Mouse (Mus musculus): ENCODE measurements around the gene Rps21. TPM values are rescaled to one million over a fixed set of nuclear protein-coding genes. Genes with fewer than 3 reads are reported as not detected.

Gene Rps21
- polyA plus RNA-seq, 1 experiment from 2014 or later = 430 TPM

DNA sequence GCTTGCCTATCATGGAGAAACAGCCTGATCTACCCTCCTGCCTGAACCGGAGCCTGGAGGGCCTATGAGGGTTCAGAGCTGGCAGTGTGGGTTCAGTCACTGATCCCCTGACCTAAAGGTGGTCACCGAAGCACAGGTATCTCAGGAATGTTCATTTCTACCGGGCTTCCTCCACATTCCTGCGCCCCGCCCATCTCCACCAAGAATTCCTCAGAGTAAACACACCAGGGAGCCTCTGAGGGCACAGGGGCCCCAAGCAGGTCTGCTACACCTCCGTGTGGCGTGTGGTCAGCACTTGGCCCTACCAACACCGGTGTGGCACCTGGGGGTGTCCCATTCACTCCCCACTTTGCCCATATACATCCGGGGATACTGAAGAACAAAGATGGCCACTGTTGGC, 37.0 kb upstream of the Rps21 start:
- peaks cover 26% of the 10 kb centered on the region for H3K4me1 ChIP-seq
- H3K27ac ChIP-seq = no peak overlapping the region
- H3K36me3 ChIP-seq = no peaks in the 10 kb centered on the region
- no peaks in the 10 kb centered on the region for H3K9me3 ChIP-seq
- no peak overlapping the region for H3K4me3 ChIP-seq
- H3K27me3 ChIP-seq (replicated peaks) = peaks cover 23% of the 10 kb centered on the region
- no peak for ATAC-seq (ENCODE audit: low FRiP score, low read depth)
- H3K4me2 ChIP-seq (replicated peaks) = no peak overlapping the region
- 84% methylated on average over 9 of the region's 9 CpGs for WGBS
- H3K9ac ChIP-seq = no peak overlapping the region

- no peaks in the 10 kb centered on the region for H3K9me3 ChIP-seq
- no peaks in the 10 kb centered on the region for H3K36me3 ChIP-seq
- no peak overlapping the region for H3K4me3 ChIP-seq
- H3K27ac ChIP-seq = no peak overlapping the region
- H3K4me2 ChIP-seq (replicated peaks) = no peak overlapping the region
- 96% methylated on average over 9 of the region's 9 CpGs for WGBS
- H3K27me3 ChIP-seq (replicated peaks) = peaks cover 31% of the 10 kb centered on the region
- H3K4me1 ChIP-seq = peaks cover 35% of the 10 kb centered on the region
- ATAC-seq (ENCODE audit: low FRiP score, low read depth) = no peak
- H3K9ac ChIP-seq = no peak overlapping the region
Observed at GRCm38 (mm10) chr2:180221051-180221450, 36.1 kb upstream of the Rps21 start.

DNA sequence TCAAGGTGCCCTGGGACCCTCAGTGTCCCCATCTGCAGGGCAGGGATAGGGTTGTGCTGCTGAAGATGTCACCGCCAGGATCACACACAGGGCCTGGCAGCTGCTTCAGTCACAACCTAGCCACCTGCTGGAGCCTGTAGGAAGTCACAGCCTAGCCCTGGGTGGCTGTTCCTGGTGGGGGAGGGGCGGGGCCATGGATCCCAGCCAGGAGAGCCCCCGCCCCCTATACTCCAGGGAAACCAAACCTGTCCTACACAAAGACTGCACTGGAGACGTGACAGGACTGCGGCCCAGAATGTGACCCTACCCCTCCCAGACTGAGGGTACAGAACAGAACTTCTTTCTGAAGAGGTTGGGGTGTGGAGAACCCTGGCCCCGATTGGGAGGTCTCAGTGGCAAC, 34.9 kb upstream of the Rps21 start:
- Histone ChIP-seq H3K9ac (no peak overlapping the region), H3K27me3 (replicated peaks) (peaks cover 38% of the 10 kb centered on the region)
- no peak for ATAC-seq (ENCODE audit: low FRiP score, low read depth)

DNA sequence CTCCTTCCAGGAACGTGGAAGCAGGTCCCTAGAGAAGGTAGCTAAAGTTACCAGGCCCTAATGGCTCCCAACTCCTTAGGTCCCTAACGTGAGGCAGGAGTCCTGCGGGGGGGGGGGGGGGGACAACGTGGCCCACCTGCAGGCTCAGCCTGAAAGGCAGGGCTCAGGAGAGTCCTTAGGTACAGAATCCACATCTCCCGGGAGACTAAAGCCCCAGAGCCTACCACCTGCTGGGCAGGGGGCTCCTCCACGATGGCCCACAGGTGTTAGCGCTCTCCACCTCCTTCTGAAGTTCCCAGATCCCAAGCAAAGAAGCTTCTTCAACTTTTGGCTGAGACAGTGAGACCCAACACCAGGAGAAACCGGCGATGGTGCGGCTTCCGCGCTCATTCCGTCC, 32.5 kb upstream of the Rps21 start:
- H3K36me3 ChIP-seq = no peaks in the 10 kb centered on the region
- H3K27ac ChIP-seq = no peak overlapping the region
- ATAC-seq (ENCODE audit: low FRiP score, low read depth) = no peak
- peaks cover 38% of the 10 kb centered on the region for H3K27me3 ChIP-seq (replicated peaks)
- H3K9me3 ChIP-seq = no peaks in the 10 kb centered on the region
- peak overlapping the region; percentile 100 for H3K4me2 ChIP-seq (replicated peaks)
- peak overlapping the region; percentile 60; the same call in 1 of the 2 replicates for H3K9ac ChIP-seq
- peak overlapping the region; percentile 57 for H3K4me3 ChIP-seq
- 1% methylated on average over 13 of the region's 13 CpGs for WGBS
- H3K4me1 ChIP-seq = peaks cover 55% of the 10 kb centered on the region

More for the DNA sequence above, 34.9 kb upstream of the Rps21 start:
- Histone ChIP-seq H3K4me3 (no peak overlapping the region), H3K36me3 (no peaks in the 10 kb centered on the region), H3K4me1 (peaks cover 42% of the 10 kb centered on the region), H3K4me2 (replicated peaks) (no peak overlapping the region), H3K27ac (no peak overlapping the region), H3K9me3 (no peaks in the 10 kb centered on the region)
- 19% methylated on average over 6 of the region's 6 CpGs for WGBS

DNA sequence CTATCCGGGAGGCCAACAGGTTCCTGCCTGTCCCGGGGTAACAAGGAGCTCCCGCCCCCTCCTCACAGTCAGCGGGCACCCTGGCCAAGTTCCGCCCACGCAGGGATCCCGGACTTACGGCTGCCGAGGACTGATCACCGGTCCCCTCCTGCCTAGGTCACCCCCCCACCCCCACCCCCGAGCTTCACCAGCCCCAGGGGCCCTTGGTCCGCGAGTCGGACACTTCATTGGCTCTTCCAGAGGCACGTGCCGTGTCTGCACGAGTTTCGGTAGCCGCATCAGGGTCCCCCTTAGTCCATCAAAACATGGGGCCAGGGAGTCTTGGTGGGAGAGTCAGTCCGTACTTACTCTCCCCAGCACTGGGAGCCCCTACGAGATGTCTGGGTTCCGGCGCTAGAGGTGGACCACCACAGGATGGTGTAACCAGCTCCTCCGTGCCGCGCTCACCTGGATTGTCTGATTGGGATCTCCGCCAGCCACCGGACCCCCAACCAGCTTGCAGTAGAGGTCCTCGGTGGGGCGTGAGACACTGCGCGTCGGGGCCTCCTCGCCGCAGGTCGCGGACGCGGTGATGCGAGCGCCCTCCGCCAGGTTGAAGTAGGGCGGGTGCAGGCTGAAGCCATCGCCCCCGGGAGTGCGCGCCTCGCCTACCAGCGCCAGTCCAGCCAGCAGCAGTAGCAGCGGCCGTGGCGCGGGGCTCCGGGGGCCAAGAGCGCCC, 32.0 kb upstream of the Rps21 start:
- H3K4me1 ChIP-seq = peaks cover 55% of the 10 kb centered on the region
- no peaks in the 10 kb centered on the region for H3K9me3 ChIP-seq
- no peaks in the 10 kb centered on the region for H3K36me3 ChIP-seq
- peak overlapping the region; percentile 60 for H3K9ac ChIP-seq
- WGBS = under 1% methylated on average over 55 of the region's 55 CpGs
- ATAC-seq (ENCODE audit: low FRiP score, low read depth) = peak; percentile 14
- H3K27ac ChIP-seq = no peak overlapping the region
- peaks cover 38% of the 10 kb centered on the region for H3K27me3 ChIP-seq (replicated peaks)
- H3K4me3 ChIP-seq = peak overlapping the region; percentile 57
- H3K4me2 ChIP-seq (replicated peaks) = peak overlapping the region; percentile 100

DNA sequence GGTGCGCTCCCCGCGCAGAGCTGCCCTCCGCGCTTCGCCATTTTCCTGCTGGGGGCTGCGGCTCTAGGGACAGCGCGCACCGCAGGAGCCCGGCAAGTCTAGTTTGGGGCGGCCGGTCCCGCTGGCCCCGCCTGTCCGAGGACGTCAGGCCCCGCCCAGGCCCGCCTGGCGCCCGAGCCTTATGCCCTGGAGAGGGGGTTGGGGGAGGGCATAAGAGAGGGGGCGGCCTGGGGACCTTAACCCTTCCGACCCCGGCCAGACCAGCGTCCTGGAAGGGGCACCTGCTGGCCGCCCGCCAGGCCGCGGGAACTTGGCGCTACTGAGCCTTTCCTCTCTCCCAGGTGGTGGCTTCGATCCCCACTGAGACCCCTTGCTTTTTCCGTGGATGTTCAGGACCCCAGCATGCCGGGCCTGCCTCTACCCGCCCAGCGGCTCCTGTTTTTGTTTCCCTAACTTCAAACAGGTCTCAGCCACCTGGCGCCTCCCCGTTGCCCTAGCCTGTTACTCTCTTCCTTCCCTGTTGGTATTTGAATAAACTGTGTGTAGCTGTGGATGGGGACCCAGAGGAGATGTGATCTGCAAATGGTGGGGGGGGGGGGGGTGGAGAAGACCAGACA, 31.3 kb upstream of the Rps21 start, which contains the start of gene Lama5:
Lama5 (minus strand) TSS at position 98 of the 617 bp plus-strand sequence.
- Histone ChIP-seq H3K4me3 (peak within 1 kb of the TSS; percentile 57), H3K36me3 (no peaks in the 10 kb centered on the region), H3K4me2 (replicated peaks) (peak within 1 kb of the TSS; percentile 100), H3K27me3 (replicated peaks) (peaks cover 38% of the 10 kb centered on the region), H3K9ac (peak within 1 kb of the TSS; percentile 60), H3K27ac (no peak within 1 kb of the TSS), H3K4me1 (peaks cover 55% of the 10 kb centered on the region), H3K9me3 (no peaks in the 10 kb centered on the region)
- 1% methylated on average over 36 of the region's 37 CpGs for WGBS
- ATAC-seq (ENCODE audit: low FRiP score, low read depth) = peak; percentile 45; the same call in 1 of the 2 replicates

- Histone ChIP-seq H3K4me1 (peaks cover 49% of the 10 kb centered on the region), H3K9me3 (no peaks in the 10 kb centered on the region), H3K27me3 (replicated peaks) (peaks cover 38% of the 10 kb centered on the region), H3K36me3 (no peaks in the 10 kb centered on the region), H3K4me3 (no peak overlapping the region), H3K9ac (no peak overlapping the region), H3K27ac (no peak overlapping the region), H3K4me2 (replicated peaks) (peak overlapping the region; percentile 43)
- WGBS = under 1% methylated on average over 21 of the region's 21 CpGs
- peak; percentile 73 for ATAC-seq (ENCODE audit: low FRiP score, low read depth)
Observed at GRCm38 (mm10) chr2:180227262-180228059, 29.7 kb upstream of the Rps21 start.

GRCm38 (mm10) chr2:180228060-180228458, 29.1 kb upstream of the Rps21 start:
- 43% methylated on average over 6 of the region's 6 CpGs for WGBS
- H3K4me1 ChIP-seq = peaks cover 43% of the 10 kb centered on the region
- H3K36me3 ChIP-seq = no peaks in the 10 kb centered on the region
- H3K27ac ChIP-seq = no peak overlapping the region
- H3K9me3 ChIP-seq = no peaks in the 10 kb centered on the region
- no peak overlapping the region for H3K4me3 ChIP-seq
- peaks cover 35% of the 10 kb centered on the region for H3K27me3 ChIP-seq (replicated peaks)
- no peak for ATAC-seq (ENCODE audit: low FRiP score, low read depth)
- H3K9ac ChIP-seq = no peak overlapping the region
- peak overlapping the region; percentile 43 for H3K4me2 ChIP-seq (replicated peaks)

DNA sequence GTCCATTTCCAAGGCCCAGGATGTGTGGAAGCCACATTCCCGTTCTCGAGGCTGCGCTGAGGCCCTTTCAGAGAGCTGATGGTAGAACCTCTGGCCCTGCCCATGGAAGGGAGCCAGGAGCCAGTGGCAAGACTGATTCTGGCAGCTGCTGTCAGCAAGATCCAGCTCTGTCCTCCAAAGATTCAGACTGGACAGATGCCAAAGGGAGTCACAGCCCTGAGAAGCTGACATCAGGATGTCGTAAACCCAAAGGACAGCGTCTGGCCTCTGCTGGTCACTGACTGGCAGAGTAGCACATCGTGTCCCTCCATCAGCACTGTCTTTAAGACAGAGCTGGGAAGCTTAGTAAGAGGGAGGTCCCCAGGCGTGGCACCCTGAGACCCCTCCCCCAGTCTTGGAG, 28.6 kb upstream of the Rps21 start:
- no peak overlapping the region for H3K27ac ChIP-seq
- no peak overlapping the region for H3K4me3 ChIP-seq
- H3K9ac ChIP-seq = no peak overlapping the region
- 59% methylated on average over 7 of the region's 7 CpGs for WGBS
- peaks cover 38% of the 10 kb centered on the region for H3K4me1 ChIP-seq
- peaks cover 30% of the 10 kb centered on the region for H3K27me3 ChIP-seq (replicated peaks)
- H3K4me2 ChIP-seq (replicated peaks) = no peak overlapping the region
- H3K9me3 ChIP-seq = no peaks in the 10 kb centered on the region
- no peak for ATAC-seq (ENCODE audit: low FRiP score, low read depth)
- no peaks in the 10 kb centered on the region for H3K36me3 ChIP-seq

- Histone ChIP-seq H3K9ac (no peak overlapping the region), H3K36me3 (no peaks in the 10 kb centered on the region), H3K9me3 (no peaks in the 10 kb centered on the region), H3K27ac (no peak overlapping the region), H3K4me3 (no peak overlapping the region), H3K27me3 (replicated peaks) (peaks cover 25% of the 10 kb centered on the region), H3K4me1 (peaks cover 37% of the 10 kb centered on the region), H3K4me2 (replicated peaks) (no peak overlapping the region)
- ATAC-seq (ENCODE audit: low FRiP score, low read depth) = no peak
- 79% methylated on average over 3 of the region's 3 CpGs for WGBS
Observed at GRCm38 (mm10) chr2:180229129-180229528, 28.0 kb upstream of the Rps21 start.

- no peak overlapping the region for H3K27ac ChIP-seq
- peaks cover 30% of the 10 kb centered on the region for H3K4me1 ChIP-seq
- no peak overlapping the region for H3K4me3 ChIP-seq
- H3K9ac ChIP-seq = no peak overlapping the region
- peaks cover 12% of the 10 kb centered on the region for H3K27me3 ChIP-seq (replicated peaks)
- ATAC-seq (ENCODE audit: low FRiP score, low read depth) = no peak
- H3K4me2 ChIP-seq (replicated peaks) = no peak overlapping the region
- H3K9me3 ChIP-seq = no peaks in the 10 kb centered on the region
- H3K36me3 ChIP-seq = no peaks in the 10 kb centered on the region
- 59% methylated on average over 4 of the region's 4 CpGs for WGBS
Observed at GRCm38 (mm10) chr2:180230482-180230881, 26.7 kb upstream of the Rps21 start.

Measured in neural tube, embryonic 12.5 days (tissue).